Mouse (Mus musculus) embryonic facial prominence, embryonic 13.5 days (tissue): ENCODE data around the gene Camta1. TPM values are rescaled to one million over a fixed set of nuclear protein-coding genes. Genes with fewer than 3 reads are reported as not detected.
A peak's percentile ranks its signal among the peaks of the same experiment; 100 is the strongest.

ENCODE experiments used
- ATAC-seq: fragments of 200-750 bp; cut with Nextera tagmentation; 2 replicates; pipeline ENCODE4 v1.8.0; 2017; ENCODE audit warnings: low read depth; ENCODE audit not compliant: insufficient number of reproducible peaks, insufficient read depth, low FRiP score, low TSS enrichment
- H3K27ac ChIP-seq: fragments of 300-500 bp; sonication (generic); 2 replicates; pipeline ENCODE4 v1.5.1; 2015; ENCODE audit warnings: moderate library complexity, mild to moderate bottlenecking, inconsistent platforms
- H3K27me3 ChIP-seq: fragments of 300-500 bp; sonication (generic); 2 replicates; pipeline ENCODE4 v1.6.1; 2015; ENCODE audit warnings: mild to moderate bottlenecking, inconsistent platforms
- H3K36me3 ChIP-seq: fragments of 300-500 bp; sonication (generic); 2 replicates; pipeline ENCODE4 v1.6.1; 2015; ENCODE audit warnings: mild to moderate bottlenecking, inconsistent platforms
- H3K4me1 ChIP-seq: fragments of 300-500 bp; sonication (generic); 2 replicates; pipeline ENCODE4 v1.6.1; 2015; ENCODE audit warnings: inconsistent platforms
- H3K4me2 ChIP-seq: fragments of 300-500 bp; sonication (generic); 2 replicates; pipeline ENCODE4 v1.6.1; 2015; ENCODE audit warnings: moderate library complexity, mild to moderate bottlenecking, inconsistent platforms
- H3K4me3 ChIP-seq: fragments of 300-500 bp; sonication (generic); 2 replicates; pipeline ENCODE4 v1.5.1; 2015; ENCODE audit warnings: mild to moderate bottlenecking, inconsistent platforms
- H3K9ac ChIP-seq: fragments of 300-500 bp; sonication (generic); 2 replicates; pipeline ENCODE4 v1.6.1; 2015; ENCODE audit warnings: mild to moderate bottlenecking, inconsistent platforms
- H3K9me3 ChIP-seq: fragments of 300-500 bp; sonication (generic); 2 replicates; pipeline ENCODE4 v1.6.1; 2016; ENCODE audit warnings: inconsistent platforms
- WGBS: fragments of 180-500 bp; shearing (Covaris S2); methylation state at CpG from one replicate; pipeline ENCODE4 v1.1.7; 2015; ENCODE audit warnings: mixed read lengths; 5-methylcytosine and 5-hydroxymethylcytosine counted together
- polyA plus RNA-seq: library from polyadenylated mRNA; unstranded; fragments of >200 nt; fragmentation: Nextera tagmentation; extraction: Ambion mirVana; gene quantifications from 2 replicates; pipeline ENCODE4 v1.2.1, GENCODE M21; 2015

Camta1 gene
- polyA plus RNA-seq, 1 experiment from 2014 or later, result 106 TPM

GRCm38 (mm10) chr4:151709269-151709668 lies 152.4 kb downstream of the Camta1 start:
- H3K4me1 ChIP-seq, result peaks cover 14% of the 10 kb centered on the region
- H3K9me3 ChIP-seq, result no peaks in the 10 kb centered on the region
- 74% methylated on average over 8 of the region's 8 CpGs for WGBS
- no peak overlapping the region for H3K9ac ChIP-seq
- H3K27me3 ChIP-seq, result no peaks in the 10 kb centered on the region
- H3K4me3 ChIP-seq, result no peak overlapping the region
- ATAC-seq, result peak; percentile 21; the same call in 1 of the 2 replicates
- no peak overlapping the region for H3K4me2 ChIP-seq
- H3K27ac ChIP-seq, result no peak overlapping the region
- no peaks in the 10 kb centered on the region for H3K36me3 ChIP-seq

DNA sequence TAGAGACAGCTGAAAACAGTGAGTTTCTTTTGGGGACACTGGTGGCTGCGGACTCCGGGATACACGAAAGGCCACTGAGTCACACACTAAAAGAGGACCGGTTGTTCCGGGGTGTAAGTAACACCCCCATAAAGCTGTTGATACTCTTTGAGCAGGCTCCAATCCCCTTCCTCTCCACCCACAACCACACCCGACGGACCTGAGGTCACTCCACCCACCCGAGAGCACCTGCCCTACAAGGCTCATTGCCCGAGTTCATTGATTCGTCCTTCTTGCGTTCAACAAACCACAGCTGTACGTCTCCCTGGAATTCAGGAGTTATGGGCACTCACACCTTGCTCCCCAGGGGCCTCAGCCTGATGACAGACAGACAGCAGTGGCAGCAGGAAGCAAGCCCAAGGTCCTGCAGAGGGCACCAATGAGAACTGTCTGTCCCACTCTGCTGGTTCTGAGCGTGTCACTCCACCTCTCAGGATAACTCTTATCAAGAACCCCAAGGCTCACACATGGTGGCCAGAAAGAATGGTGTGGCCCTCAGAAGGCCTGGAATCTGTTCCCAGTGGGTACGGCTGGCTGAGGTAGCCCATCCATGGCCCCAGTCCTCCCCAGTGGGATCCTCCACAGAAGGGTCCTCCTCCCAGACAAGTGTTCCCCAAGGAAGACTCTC lies 158.5 kb downstream of the Camta1 start:
- Histone ChIP-seq H3K27me3 (no peaks in the 10 kb centered on the region), H3K4me1 (no peaks in the 10 kb centered on the region), H3K9ac (no peak overlapping the region), H3K4me3 (no peak overlapping the region), H3K27ac (no peak overlapping the region), H3K4me2 (no peak overlapping the region), H3K36me3 (no peaks in the 10 kb centered on the region), H3K9me3 (no peaks in the 10 kb centered on the region)
- ATAC-seq, result no peak
- 87% methylated on average over 14 of the region's 14 CpGs for WGBS

- no peaks in the 10 kb centered on the region for H3K27me3 ChIP-seq
- no peaks in the 10 kb centered on the region for H3K9me3 ChIP-seq
- H3K4me3 ChIP-seq, result no peak overlapping the region
- no peaks in the 10 kb centered on the region for H3K36me3 ChIP-seq
- H3K27ac ChIP-seq, result no peak overlapping the region
- no peak overlapping the region for H3K9ac ChIP-seq
- no peak for ATAC-seq
- no peak overlapping the region for H3K4me2 ChIP-seq
- WGBS, result 84% methylated on average over 11 of the region's 11 CpGs
- no peaks in the 10 kb centered on the region for H3K4me1 ChIP-seq
Observed at GRCm38 (mm10) chr4:151702463-151702862, 159.2 kb downstream of the Camta1 start.

DNA sequence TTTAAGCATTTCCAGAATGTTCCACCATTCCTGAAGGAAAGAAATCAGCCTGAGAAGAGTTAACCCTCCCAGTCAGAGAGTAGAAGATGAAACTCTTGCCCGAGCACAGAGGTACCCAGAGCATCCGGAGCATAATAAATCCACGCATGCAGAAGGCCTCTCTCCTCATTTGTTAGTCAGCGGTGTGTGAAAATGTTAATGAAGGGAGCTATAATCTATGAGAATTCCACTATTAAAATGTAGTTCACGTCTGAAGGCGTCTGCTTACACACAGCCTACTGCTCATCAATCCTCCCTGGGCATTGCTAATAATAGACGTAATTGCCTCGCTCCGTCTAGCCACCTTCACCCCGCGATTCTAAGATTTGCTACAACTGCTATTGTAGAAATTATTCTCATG lies 165.7 kb downstream of the Camta1 start:
- Histone ChIP-seq H3K4me1 (no peaks in the 10 kb centered on the region), H3K9me3 (no peaks in the 10 kb centered on the region), H3K4me2 (no peak overlapping the region), H3K36me3 (no peaks in the 10 kb centered on the region), H3K27me3 (no peaks in the 10 kb centered on the region), H3K9ac (no peak overlapping the region), H3K27ac (no peak overlapping the region), H3K4me3 (no peak overlapping the region)
- 85% methylated on average over 11 of the region's 11 CpGs for WGBS
- no peak for ATAC-seq

GRCm38 (mm10) chr4:151694531-151694930 lies 167.1 kb downstream of the Camta1 start:
- no peak overlapping the region for H3K4me2 ChIP-seq

DNA sequence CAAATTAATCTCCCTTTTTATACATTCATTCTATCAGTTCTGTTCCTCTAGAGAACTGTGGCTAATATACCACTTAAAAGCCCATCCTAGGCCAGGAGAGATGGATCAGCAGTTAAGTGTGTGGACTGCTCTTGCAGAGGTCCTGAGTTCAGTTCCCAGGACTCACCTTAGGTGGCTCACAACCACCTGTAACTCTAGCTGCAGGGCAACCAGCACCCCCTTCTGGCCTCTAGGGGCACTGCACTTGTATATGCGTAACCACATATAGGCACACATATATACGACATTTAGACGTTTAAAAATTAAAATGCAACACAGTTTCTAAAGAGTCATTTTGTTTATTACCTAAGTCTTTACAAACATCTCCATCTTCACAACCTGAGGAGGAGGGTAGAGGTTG lies 167.6 kb downstream of the Camta1 start:
- WGBS, result 90% methylated on average over 3 of the region's 3 CpGs
- Histone ChIP-seq H3K27ac (no peak overlapping the region), H3K27me3 (no peaks in the 10 kb centered on the region), H3K9ac (no peak overlapping the region), H3K9me3 (no peaks in the 10 kb centered on the region), H3K4me1 (no peaks in the 10 kb centered on the region), H3K4me2 (no peak overlapping the region), H3K4me3 (no peak overlapping the region), H3K36me3 (no peaks in the 10 kb centered on the region)
- ATAC-seq, result no peak

More at GRCm38 (mm10) chr4:151694531-151694930, 167.1 kb downstream of the Camta1 start:
- no peak for ATAC-seq
- Histone ChIP-seq H3K27ac (no peak overlapping the region), H3K36me3 (no peaks in the 10 kb centered on the region), H3K9me3 (no peaks in the 10 kb centered on the region), H3K9ac (no peak overlapping the region), H3K4me3 (no peak overlapping the region), H3K27me3 (no peaks in the 10 kb centered on the region), H3K4me1 (no peaks in the 10 kb centered on the region)
- 88% methylated on average over 7 of the region's 7 CpGs for WGBS

DNA sequence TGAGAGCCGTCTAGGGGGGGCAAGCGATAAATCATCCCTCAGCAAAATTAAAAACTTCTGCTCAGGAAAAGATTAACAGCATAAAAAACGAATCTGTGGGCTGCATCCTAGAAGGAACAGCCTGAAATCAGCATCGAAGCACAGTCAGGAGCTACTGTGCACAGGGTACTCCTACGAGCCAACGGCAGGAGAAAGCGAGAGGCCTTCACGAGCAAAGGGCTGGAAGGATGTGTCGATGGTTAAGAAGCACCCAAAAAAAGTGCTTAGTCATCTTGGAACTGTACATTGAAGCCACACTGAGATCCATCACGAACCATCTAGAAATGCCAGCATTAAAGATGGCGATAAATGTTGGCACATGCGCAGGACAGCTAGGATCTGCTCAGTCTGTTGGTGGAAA lies 171.6 kb downstream of the Camta1 start:
- no peak overlapping the region for H3K9ac ChIP-seq
- no peak overlapping the region for H3K27ac ChIP-seq
- H3K4me2 ChIP-seq, result no peak overlapping the region
- H3K4me3 ChIP-seq, result no peak overlapping the region
- 79% methylated on average over 12 of the region's 12 CpGs for WGBS
- H3K36me3 ChIP-seq, result no peaks in the 10 kb centered on the region
- ATAC-seq, result no peak
- no peaks in the 10 kb centered on the region for H3K4me1 ChIP-seq
- no peaks in the 10 kb centered on the region for H3K27me3 ChIP-seq
- H3K9me3 ChIP-seq, result no peaks in the 10 kb centered on the region

DNA sequence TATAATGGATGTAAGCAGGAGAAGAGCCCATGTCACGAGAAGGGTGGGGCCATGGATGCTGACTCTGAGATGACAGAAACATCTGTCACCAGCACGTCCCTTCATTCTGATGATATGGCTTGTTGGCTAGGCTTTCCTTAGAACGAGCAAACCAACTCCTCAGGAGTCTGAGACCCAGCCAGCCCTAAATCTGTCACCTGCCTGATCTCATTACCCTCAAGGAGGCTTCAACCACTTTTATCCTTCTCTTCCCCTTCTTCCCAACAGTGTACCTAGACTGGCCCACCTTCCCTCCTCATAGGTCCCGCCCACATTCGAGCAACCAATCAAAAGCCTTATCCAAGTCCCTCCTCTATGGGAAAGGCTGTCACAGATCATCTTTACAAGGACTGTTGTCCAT lies 173.5 kb downstream of the Camta1 start:
- H3K4me1 ChIP-seq, result no peaks in the 10 kb centered on the region
- H3K27ac ChIP-seq, result no peak overlapping the region
- H3K4me3 ChIP-seq, result no peak overlapping the region
- ATAC-seq, result no peak
- no peaks in the 10 kb centered on the region for H3K9me3 ChIP-seq
- H3K27me3 ChIP-seq, result no peaks in the 10 kb centered on the region
- no peaks in the 10 kb centered on the region for H3K36me3 ChIP-seq
- no peak overlapping the region for H3K4me2 ChIP-seq
- no peak overlapping the region for H3K9ac ChIP-seq
- WGBS, result 89% methylated on average over 5 of the region's 5 CpGs

GRCm38 (mm10) chr4:151684596-151684995 lies 177.1 kb downstream of the Camta1 start:
- 92% methylated on average over 7 of the region's 7 CpGs for WGBS
- no peak overlapping the region for H3K9ac ChIP-seq
- H3K4me3 ChIP-seq, result no peak overlapping the region
- no peak overlapping the region for H3K4me2 ChIP-seq
- no peak overlapping the region for H3K27ac ChIP-seq
- H3K9me3 ChIP-seq, result no peaks in the 10 kb centered on the region
- no peaks in the 10 kb centered on the region for H3K36me3 ChIP-seq
- ATAC-seq, result no peak
- H3K4me1 ChIP-seq, result no peaks in the 10 kb centered on the region
- no peaks in the 10 kb centered on the region for H3K27me3 ChIP-seq

- H3K4me2 ChIP-seq, result no peak overlapping the region
- H3K27ac ChIP-seq, result no peak overlapping the region
- H3K4me1 ChIP-seq, result no peaks in the 10 kb centered on the region
- no peaks in the 10 kb centered on the region for H3K27me3 ChIP-seq
- no peak for ATAC-seq
- H3K4me3 ChIP-seq, result no peak overlapping the region
- 69% methylated on average over 12 of the region's 12 CpGs for WGBS
- H3K9me3 ChIP-seq, result no peaks in the 10 kb centered on the region
- H3K9ac ChIP-seq, result no peak overlapping the region
- no peaks in the 10 kb centered on the region for H3K36me3 ChIP-seq
Observed at GRCm38 (mm10) chr4:151682831-151683488, 178.7 kb downstream of the Camta1 start.

DNA sequence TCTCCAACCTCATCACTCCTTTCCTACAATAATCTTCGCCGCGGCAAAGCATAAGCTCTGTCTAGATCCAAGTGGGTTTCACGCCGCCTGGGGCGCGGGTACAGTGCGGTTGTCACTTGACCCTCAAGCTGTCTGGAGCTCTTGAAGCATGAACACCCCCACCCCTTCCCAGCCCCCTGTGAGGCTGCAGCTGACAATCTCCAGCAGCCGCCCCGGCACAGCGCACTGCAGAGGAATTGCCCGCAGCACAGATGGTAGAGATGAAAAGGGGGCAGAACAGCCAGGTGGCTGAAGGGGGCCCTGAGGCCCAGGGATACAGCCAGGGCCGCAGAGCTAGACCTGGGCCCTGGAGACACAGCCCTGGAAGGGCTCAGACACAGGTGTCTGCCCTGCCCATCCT lies 189.2 kb downstream of the Camta1 start:
- no peak overlapping the region for H3K9ac ChIP-seq
- H3K9me3 ChIP-seq, result no peaks in the 10 kb centered on the region
- H3K36me3 ChIP-seq, result no peaks in the 10 kb centered on the region
- no peak overlapping the region for H3K4me3 ChIP-seq
- peaks cover 9% of the 10 kb centered on the region for H3K4me1 ChIP-seq
- no peak overlapping the region for H3K4me2 ChIP-seq
- H3K27ac ChIP-seq, result no peak overlapping the region
- 62% methylated on average over 13 of the region's 13 CpGs for WGBS
- ATAC-seq, result no peak
- H3K27me3 ChIP-seq, result no peaks in the 10 kb centered on the region

GRCm38 (mm10) chr4:151666411-151666901 lies 195.2 kb downstream of the Camta1 start:
- H3K27me3 ChIP-seq, result no peaks in the 10 kb centered on the region
- ATAC-seq, result no peak
- WGBS, result 54% methylated on average over 12 of the region's 12 CpGs

More at GRCm38 (mm10) chr4:151666411-151666901, 195.2 kb downstream of the Camta1 start:
- Histone ChIP-seq H3K4me2 (no peak overlapping the region), H3K27ac (no peak overlapping the region), H3K9me3 (no peaks in the 10 kb centered on the region), H3K36me3 (no peaks in the 10 kb centered on the region), H3K9ac (0 out of 2 replicates have a peak overlapping the region, but pooled peaks have one; percentile 16), H3K4me3 (no peak overlapping the region), H3K4me1 (peaks cover 10% of the 10 kb centered on the region)
